Mouse (Mus musculus): ENCODE measurements around the gene Dcaf4.

Gene Dcaf4

GRCm38 (mm10) chr12:83520311-83520890, at the start of gene Dcaf4:
Gene Dcaf4, plus strand, starts transcription at chr12:83520466.
- DNase-seq (ENCODE audit: low read depth, low spot score): peak; percentile 93

DNA sequence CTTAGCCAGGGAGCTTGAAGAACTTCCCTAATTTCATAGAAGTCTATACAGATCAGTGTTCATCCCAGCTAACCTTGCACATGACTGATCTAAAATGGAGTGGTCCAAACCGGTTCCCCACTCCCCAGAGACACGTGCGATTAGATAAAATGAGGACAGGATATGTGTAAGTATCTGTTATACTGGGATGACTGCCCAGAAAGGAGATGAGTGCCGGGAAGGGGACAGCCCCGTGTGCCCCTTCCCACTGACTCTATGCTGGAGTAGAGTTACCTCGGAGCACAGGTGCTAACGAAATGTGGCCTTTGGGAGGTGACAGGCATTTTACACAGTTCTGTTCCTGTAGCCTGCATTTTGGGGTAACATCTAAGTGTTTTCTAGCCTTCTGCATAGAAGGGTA, 48.5 kb upstream of the Dcaf4 start:
- no peak for DNase-seq (ENCODE audit: low read depth, low spot score)

- DNase-seq (ENCODE audit: low read depth, low spot score): no peak
Measured at GRCm38 (mm10) chr12:83473987-83474600, 46.2 kb upstream of the Dcaf4 start.

DNA sequence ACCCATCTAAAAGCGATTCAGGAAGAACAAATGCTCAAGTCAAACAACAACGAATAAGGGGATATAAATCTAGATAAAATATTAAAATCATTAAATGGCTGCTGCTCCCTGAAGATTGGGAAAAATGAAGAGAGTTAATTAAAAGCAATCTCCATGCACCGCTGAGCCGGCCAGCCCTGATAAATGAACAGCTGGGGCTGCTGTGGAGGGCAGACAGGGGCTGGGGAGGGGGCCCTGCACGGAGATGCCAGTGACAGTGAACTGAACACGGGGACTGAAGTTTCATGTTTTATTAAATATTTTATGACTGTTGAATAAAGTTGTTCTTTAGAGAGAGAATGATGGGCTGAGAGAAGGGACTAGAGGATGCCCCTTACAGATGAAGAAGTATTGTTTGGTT, 44.8 kb upstream of the Dcaf4 start:
- no peak for DNase-seq (ENCODE audit: low read depth, low spot score)

DNA sequence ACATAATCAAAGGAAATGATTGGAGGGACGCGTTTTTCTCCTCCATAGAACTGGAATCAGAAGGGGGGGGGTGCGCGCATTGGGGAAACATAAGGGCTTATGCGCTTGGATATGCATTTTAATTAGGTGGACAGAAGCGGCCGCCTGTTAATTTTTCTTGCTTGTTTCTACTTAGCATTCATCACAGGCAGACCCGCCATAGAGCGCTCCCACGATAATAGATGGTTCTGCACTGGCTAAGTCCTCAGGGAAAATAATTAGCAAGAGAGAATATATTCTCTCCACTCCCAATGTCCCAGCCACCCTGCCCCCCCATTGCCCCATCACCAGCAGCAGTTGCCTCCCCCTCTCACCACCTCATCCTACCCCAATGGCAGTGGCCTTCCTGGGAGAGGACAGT, 44.0 kb upstream of the Dcaf4 start:
- no peak for DNase-seq (ENCODE audit: low read depth, low spot score)

GRCm38 (mm10) chr12:83479140-83479539, 41.1 kb upstream of the Dcaf4 start:
- DNase-seq (ENCODE audit: low read depth, low spot score): no peak

DNA sequence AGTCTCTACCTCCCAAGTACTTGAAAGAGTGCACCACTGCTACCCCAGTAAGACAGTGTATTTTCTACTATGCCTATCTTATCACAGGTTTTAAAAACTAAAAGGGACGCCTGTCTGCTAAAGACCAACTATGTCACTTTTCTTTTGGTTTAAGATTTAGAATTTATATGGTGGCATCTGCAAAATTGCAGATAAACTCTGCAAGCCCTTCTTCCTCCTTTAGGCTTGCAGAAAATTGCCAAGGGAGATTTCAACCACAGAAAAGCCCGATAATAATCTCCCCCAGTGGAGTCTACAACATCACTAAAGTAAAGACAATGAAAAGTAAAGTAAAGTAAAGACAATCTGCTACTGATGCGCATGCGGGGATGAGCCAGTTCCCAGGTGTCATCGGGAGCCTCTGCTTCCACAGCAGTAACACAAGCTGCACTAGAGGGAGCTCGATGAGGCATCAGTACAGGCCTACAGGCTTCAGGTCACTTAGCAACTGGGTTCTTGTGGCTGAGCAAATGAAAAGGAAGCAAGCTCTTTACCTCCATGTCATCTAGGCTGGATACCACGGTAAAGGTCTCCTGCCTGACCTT, 40.4 kb upstream of the Dcaf4 start:
- DNase-seq (ENCODE audit: low read depth, low spot score): no peak

DNA sequence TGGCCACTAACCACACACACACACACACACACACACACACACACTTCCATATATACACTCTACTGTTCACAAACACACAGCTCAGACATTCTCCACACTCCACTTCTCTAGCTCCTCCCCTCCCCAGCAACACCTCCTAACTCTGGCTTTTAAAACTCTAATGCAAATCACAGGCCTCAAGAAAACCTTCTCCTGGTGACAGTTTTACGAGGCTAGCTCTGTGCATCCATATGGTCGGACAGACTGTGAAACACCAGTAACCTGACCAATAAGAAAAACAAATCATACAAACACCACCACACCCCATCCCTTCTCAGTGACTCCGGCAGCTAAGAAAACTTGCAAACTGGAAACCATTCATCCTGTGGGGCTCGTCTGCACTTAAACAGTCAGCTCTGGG, 38.8 kb upstream of the Dcaf4 start:
- DNase-seq (ENCODE audit: low read depth, low spot score): peak; percentile 89

DNA sequence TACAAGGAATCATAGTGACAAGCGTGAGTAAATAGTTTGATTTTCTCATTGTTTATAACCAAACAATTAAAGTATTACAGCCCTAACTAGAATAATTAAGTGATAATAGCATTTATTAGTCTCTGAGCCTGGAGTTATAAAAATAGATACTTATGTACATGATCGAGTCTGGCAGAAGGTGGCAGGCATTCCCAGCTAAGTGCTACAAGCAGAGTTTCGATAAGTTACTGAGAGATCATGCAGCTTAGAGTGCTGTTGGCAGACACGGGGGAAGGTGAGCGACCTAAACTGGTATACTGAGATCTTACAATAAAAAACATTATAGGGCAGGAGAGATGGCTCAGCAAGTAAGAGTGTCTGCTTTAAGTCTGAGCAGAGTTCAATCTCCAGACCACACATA, 36.6 kb upstream of the Dcaf4 start:
- no peak for DNase-seq (ENCODE audit: low read depth, low spot score)

DNA sequence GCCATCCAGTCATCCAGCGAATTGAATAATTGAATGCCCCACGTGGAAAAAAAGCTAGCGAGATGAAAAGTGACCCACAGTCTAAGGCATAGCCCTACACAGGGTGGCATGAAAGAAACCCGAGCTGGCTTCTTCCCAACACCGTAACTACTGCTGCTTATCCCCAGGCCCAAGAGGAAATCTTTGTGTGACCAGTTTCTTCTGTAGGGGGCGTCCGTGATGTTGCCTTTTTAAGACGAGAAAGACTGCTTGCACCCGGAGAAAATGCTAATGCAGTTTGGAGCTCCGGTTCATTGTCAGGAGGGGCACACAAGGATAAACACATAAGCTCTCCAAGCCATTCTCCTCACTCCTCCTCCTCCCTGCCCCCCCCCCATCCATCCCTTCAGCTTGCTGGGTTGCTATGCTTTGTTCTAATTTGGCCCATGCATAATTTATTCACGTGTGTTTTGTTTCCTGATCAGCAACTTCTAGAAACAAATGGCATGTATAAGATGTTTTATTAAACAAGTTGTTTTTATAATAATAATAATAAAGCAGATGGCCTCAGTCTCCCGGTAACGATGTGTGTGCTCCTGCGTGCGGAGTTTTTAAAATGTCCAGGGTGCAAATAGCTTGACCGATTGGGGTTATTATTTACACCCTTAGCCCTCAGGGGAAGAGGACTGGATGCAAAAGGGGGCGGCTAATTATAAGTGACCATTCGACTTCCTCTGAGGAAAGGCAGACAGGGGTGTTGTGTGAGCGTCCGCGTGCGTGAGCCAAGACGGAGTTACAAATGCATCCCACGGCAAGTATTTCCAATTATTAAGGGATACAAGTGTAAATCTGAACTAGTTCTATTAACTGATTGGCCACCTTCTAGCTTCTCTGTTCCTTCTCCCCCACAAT, 35.2 kb upstream of the Dcaf4 start:
- no peak for DNase-seq (ENCODE audit: low read depth, low spot score)

GRCm38 (mm10) chr12:83485911-83486670, 34.2 kb upstream of the Dcaf4 start:
- no peak for DNase-seq (ENCODE audit: low read depth, low spot score)

DNA sequence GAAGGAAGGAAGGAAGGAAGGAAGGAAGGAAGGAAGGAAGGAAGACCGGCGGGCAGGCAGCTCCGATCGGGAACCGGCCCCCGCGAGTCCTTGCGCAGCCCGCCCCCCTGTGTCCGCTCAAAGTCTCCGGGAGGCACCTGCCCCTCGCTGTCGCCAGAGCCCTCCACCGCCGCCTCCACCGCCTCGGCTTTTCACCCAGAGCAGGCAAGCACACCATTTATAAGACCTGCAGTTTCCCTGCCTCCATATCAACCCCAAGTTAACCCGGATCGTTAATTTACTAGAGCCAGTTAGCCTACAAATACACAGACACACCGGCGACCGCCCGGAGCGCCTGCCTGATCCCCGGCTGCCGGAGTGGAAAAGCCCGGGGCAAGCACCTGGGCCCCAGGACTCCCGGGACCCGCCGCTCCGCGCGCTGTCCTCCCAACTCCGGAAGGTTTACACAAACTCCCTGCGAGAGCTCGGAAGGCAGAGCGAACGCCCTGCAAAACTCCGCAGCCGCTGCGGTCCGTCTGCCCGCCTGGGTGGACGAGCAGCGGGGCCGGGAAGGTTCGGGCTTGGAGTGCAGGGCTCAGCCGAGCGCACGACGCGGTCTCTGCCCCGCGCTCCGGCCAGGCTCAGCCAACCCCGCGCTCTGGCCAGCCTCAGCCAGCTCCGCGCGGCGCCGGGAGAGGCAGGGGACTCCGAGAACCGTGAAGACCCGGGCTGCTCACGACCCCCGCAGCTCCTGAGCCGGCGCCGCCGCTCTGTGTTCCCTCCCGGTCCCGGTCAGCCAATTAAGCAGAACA, 33.4 kb upstream of the Dcaf4 start:
- DNase-seq (ENCODE audit: low read depth, low spot score): no peak

DNA sequence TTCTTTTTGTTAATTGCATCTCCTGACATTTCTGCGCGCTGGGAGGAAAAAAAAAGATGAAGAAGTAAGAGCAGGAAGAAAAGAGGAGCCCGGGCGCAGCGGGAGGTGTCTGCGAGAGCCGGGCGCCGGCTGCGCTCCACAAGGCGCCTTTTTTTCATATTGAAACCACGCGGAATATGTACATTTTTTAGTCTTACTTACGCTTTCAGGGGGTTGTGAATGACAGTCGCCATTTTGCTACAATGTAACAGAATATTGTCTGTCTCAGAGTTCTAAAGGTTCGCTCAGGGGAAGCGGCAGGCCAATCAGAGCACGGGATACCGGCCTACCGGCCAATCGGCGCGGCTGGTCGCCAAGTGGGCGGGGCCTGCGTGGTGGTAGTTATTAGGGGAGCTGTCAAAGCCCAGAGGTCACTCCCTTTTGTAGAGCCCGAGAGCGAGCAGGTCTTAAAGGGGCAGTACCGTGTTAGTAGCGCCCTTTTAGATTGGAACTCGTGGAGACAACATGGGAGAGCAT, 32.7 kb upstream of the Dcaf4 start, which contains the start of gene Dpf3:
Gene Dpf3 (minus strand): TSS at position 241 of the 516 bp plus-strand sequence.
- peak; percentile 95 for DNase-seq (ENCODE audit: low read depth, low spot score)

DNA sequence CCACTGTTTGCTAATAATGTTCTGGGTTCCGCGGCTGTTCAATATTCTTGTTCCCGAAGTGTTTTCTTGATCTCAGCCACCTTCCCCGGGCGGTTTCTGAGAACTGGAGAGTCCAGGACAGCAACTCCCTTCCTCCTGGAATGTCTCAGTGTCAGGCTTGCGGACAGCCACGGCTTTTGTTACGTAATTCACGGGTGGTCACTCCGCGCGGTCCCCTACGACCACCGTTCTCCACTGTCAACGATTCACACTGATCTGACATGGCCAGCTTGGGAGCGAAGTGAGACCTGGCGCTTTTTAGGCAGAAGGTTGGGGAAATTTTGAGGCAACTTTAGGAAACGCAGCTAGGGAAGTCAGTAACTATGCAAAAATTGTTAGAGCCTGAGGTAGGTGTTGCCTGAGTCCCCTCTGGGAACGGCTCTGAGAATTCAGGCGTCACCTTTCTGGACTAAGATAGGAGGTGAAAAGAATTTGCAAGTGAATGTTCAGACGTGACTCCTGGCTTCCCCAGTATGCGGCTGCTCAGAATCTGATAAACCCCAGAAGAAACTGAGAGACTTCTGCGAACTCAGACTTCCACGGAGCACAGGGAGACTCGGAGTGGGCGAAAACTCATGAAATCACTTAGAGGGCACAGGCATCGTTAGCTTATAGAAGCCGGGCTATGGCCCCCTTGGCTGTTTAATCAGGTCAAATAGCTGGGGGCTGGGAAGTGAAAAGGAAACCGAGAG, 31.9 kb upstream of the Dcaf4 start:
- no peak for DNase-seq (ENCODE audit: low read depth, low spot score)

- no peak for DNase-seq (ENCODE audit: low read depth, low spot score)
Measured at GRCm38 (mm10) chr12:83489748-83490147, 30.5 kb upstream of the Dcaf4 start.

GRCm38 (mm10) chr12:83491609-83492008, 28.7 kb upstream of the Dcaf4 start:
- DNase-seq (ENCODE audit: low read depth, low spot score): no peak

- no peak for DNase-seq (ENCODE audit: low read depth, low spot score)
Measured at GRCm38 (mm10) chr12:83492808-83493207, 27.5 kb upstream of the Dcaf4 start.

- no peak for DNase-seq (ENCODE audit: low read depth, low spot score)
Measured at GRCm38 (mm10) chr12:83494196-83494595, 26.1 kb upstream of the Dcaf4 start.

DNA sequence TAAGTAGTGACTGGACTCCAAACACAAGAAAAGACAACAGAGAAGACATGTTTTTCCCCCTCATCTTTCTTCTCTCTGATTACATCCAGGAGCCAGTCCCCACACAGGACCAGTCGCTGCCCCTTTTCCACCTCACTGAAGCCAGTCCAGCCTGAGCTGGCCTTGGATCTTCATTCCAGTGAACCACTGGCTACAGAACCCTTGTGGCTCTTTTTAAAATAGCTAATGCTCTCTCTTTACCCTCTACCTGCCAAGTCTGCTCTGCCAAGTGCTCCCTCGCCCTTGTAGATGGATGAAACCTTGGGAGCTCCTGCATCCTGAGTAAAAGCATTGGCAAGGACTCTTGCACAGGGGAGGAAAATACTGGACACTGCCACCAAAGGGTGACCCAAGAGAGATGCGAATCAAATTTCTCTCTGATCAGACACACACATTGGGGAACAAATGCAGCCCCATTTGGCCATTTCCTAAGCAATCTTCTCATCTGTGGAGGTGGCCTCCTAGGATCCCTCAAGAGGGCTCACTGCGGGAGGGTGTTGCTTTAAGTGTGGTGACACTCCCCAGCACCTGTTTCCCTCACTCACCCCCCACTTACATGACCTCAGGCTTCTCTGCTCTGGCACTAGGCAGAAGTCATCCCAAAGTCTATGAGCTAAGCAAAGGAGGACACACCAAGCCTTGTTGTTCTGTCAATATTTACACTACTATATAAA, 24.9 kb upstream of the Dcaf4 start:
- no peak for DNase-seq (ENCODE audit: low read depth, low spot score)
